Mouse (Mus musculus) left cerebral cortex, postnatal 25 days (tissue): ENCODE data around the gene Rhof. TPM values are rescaled to one million over a fixed set of nuclear protein-coding genes. Genes with fewer than 3 reads are reported as not detected.
A peak's percentile ranks its signal among the peaks of the same experiment; 100 is the strongest.

ENCODE experiments used
- DNase-seq, 2 experiments: peaks; one replicate each; pipeline ENCODE4 v3.0.0; 2022; ENCODE audit warnings: low spot score in 2 of 2, mixed read lengths in 1 of 2
- intact Hi-C: fragments of 180-260 bp; cut with DNase I; formaldehyde crosslinking; loops from one replicate; pipeline ENCODE4 v1.15.1; 2025
- total RNA-seq, 2 experiments: library from RNA; stranded (reverse); gene quantifications; 2 replicates each; pipeline ENCODE4 v1.2.3; 2021

Gene Rhof
- total RNA-seq, 2 experiments from 2014 or later = 48.6 to 55.2 TPM

GRCm38 (mm10) chr5:123149451-123150400 lies 17.2 kb upstream of the Rhof start:
- intact Hi-C loops = loop anchor here (1.0 kb wide), 2 partner anchors 16 to 32 kb away; no protein-coding TSS in a partner anchor
- peak; percentile 89 to 94 for DNase-seq

- intact Hi-C loops = no loop called here
- no peak for DNase-seq
Observed at GRCm38 (mm10) chr5:123148073-123148722, 15.7 kb upstream of the Rhof start.

- intact Hi-C loops = no loop called here
- DNase-seq = no peak
Observed at GRCm38 (mm10) chr5:123147569-123147968, 15.1 kb upstream of the Rhof start.

- no peak for DNase-seq
- intact Hi-C loops = no loop called here
Observed at GRCm38 (mm10) chr5:123146357-123146756, 13.9 kb upstream of the Rhof start.

- no peak for DNase-seq
- intact Hi-C loops = no loop called here
Observed at GRCm38 (mm10) chr5:123144746-123145590, 12.5 kb upstream of the Rhof start.

- no peak for DNase-seq
- intact Hi-C loops = no loop called here
Observed at GRCm38 (mm10) chr5:123143971-123144745, 11.7 kb upstream of the Rhof start.

GRCm38 (mm10) chr5:123143251-123143970 lies 10.9 kb upstream of the Rhof start:
- DNase-seq = peak in 1 of 2 experiments; percentile 48
- intact Hi-C loops = no loop called here

GRCm38 (mm10) chr5:123142161-123143157 lies 10.0 kb upstream of the Rhof start, which contains the start of gene Setd1b:
Gene Setd1b, plus strand, starts transcription at chr5:123142193.
- peak; percentile 52 to 66 for DNase-seq
- intact Hi-C loops = no loop called here

GRCm38 (mm10) chr5:123141555-123142160 lies 9.2 kb upstream of the Rhof start:
- intact Hi-C loops = no loop called here
- peak in 1 of 2 experiments; percentile 62 for DNase-seq

- intact Hi-C loops = no loop called here
- DNase-seq = peak; percentile 94 to 98
Observed at GRCm38 (mm10) chr5:123140694-123141554, 8.4 kb upstream of the Rhof start.

- no peak for DNase-seq
- intact Hi-C loops = no loop called here
Observed at GRCm38 (mm10) chr5:123139722-123140627, 7.5 kb upstream of the Rhof start.

GRCm38 (mm10) chr5:123138953-123139721 lies 6.6 kb upstream of the Rhof start:
- DNase-seq = peak; percentile 86 to 92
- intact Hi-C loops = no loop called here

- DNase-seq = no peak
- intact Hi-C loops = no loop called here
Observed at GRCm38 (mm10) chr5:123138230-123138911, 5.9 kb upstream of the Rhof start.

- DNase-seq = no peak
- intact Hi-C loops = no loop called here
Observed at GRCm38 (mm10) chr5:123137910-123138229, 5.4 kb upstream of the Rhof start.
